ENCODE assay signal across 30 mouse cellular contexts in the genomic region with DNA sequence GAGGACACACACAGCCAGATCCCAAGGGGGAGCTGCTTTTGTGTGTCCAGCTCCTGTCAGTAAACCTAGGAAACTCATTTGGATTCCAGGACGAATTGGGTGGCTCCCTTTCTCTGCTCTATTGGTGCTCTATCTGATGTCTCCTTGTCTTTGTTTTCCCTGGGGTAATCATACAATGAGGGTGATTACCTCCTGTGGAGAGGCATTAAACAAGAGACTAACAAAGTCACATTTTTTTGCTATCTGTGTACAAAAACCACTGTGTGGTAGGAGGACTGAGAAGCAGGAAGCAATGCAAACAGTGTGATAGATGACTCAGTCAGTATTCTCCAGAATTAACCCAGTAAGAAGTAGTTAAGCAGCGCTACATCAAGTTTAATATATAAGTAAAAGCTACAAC. TPM values are rescaled to one million over a fixed set of nuclear protein-coding genes. Genes with fewer than 3 reads are reported as not detected.
DNase-seq lines count a peak whose midpoint lies in the region; ATAC-seq and TF ChIP-seq lines count a peak whose summit lies in the region.
"Had no signal": no experiment of that assay in that cellular context is flagged by ENCODE, and none has a peak within 500 bp of the region (broad histone marks: within the 10 kb centered on the region; RNA-seq: fewer than 3 reads in every experiment).

No protein-coding gene starts in this region.

- H3K36me3 ChIP-seq in MEL (ENCODE audit: control insufficient read depth in 1 of 2, insufficient read depth in 2 of 2, low read length in 2 of 2): peaks cover 0 to 8% of the 10 kb centered on the region in 2 experiments; a peak in 2 of 4 replicates
- no peaks in the 10 kb centered on the region for H3K36me3 ChIP-seq in intestine, embryonic 16.5 days (ENCODE audit: control insufficient read depth, insufficient read depth, low read length)
- H3K36me3 ChIP-seq: forebrain, embryonic 10.5 days; heart, embryonic 10.5 days; heart, embryonic 13.5 days had no signal

- no peak for TF ChIP-seq CTCF in MEL (IDR thresholded peaks at IDR 0.05 in 2 of 3, conservative IDR thresholded peaks at IDR 0.05 in 1 of 3; ENCODE audit: control insufficient read depth in 1 of 3, insufficient read depth in 1 of 3, low read depth in 2 of 3, low read length in 3 of 3, poor library complexity in 1 of 3, severe bottlenecking in 1 of 3)

- H3K27ac ChIP-seq in MEL (ENCODE audit: control insufficient read depth, low read depth, low read length): peak overlapping the region; percentile 56
- no peak overlapping the region for H3K27ac ChIP-seq in intestine, embryonic 16.5 days (ENCODE audit: low read length)
- H3K27ac ChIP-seq: forebrain, embryonic 10.5 days; forebrain, embryonic 13.5 days; heart, adult 2 months; heart, embryonic 10.5 days; heart, embryonic 13.5 days; hindbrain, embryonic 14.5 days; hindbrain, postnatal 0 days had no signal

- TF ChIP-seq POLR2A in MEL (IDR thresholded peaks at IDR 0.05; ENCODE audit: control insufficient read depth in 1 of 2, insufficient read depth in 1 of 2, low read depth in 1 of 2, low read length in 2 of 2, poor library complexity in 1 of 2): no peak

- peak; percentile 67 to 70 for TF ChIP-seq EP300 in MEL (IDR thresholded peaks at IDR 0.05; ENCODE audit: low read depth in 1 of 2, low read length in 2 of 2)

- ATAC-seq in intestine, embryonic 16.5 days: no peak
- ATAC-seq: forebrain, embryonic 13.5 days; forebrain, embryonic 16.5 days; hindbrain, postnatal 0 days; inflammation-experienced regulatory T-cells, adult 6 months; intestine, postnatal 0 days; Patski had no signal

- H3K4me3 ChIP-seq in MEL (ENCODE audit: control insufficient read depth in 1 of 2, insufficient read depth in 1 of 2, low read depth in 2 of 2, low read length in 2 of 2): no peak overlapping the region
- H3K4me3 ChIP-seq in intestine, embryonic 16.5 days (ENCODE audit: low read length): no peak overlapping the region
- H3K4me3 ChIP-seq: forebrain, embryonic 10.5 days; forebrain, embryonic 13.5 days; heart, adult 2 months; heart, embryonic 10.5 days; heart, embryonic 13.5 days had no signal

- DNase-seq in ES-CJ7 (ENCODE audit: low read depth, low spot score): peak; percentile 43
- peak; percentile 60 for DNase-seq in MEL (ENCODE audit: low read depth, low spot score)
- peak; percentile 9 for DNase-seq in WW6 (ENCODE audit: low read depth, low spot score)
- DNase-seq in cerebellum, postnatal 4 days (ENCODE audit: low spot score in 2 of 2): no peak
- no peak for DNase-seq in layer of hippocampus, postnatal 36 days
- DNase-seq: adrenal gland, postnatal 10 days; adrenal gland, postnatal 36 days; cerebellum, adult 2 months; cerebellum, adult 9-11 months; cerebellum, postnatal 36 days; gastrocnemius, postnatal 10 days; gastrocnemius, postnatal 36 days; heart, adult 2 months; heart, postnatal 14 days; heart, postnatal 4 days had no signal

- H3K79me2 ChIP-seq in MEL (ENCODE audit: control insufficient read depth, insufficient read depth, low read length, poor library complexity): no peaks in the 10 kb centered on the region

- H3K27me3 ChIP-seq in MEL (ENCODE audit: control insufficient read depth in 1 of 2, insufficient read depth in 2 of 2, low read length in 2 of 2): no peaks in the 10 kb centered on the region
- H3K27me3 ChIP-seq in intestine, embryonic 16.5 days (replicated peaks; ENCODE audit: control insufficient read depth, insufficient read depth, low read length): no peaks in the 10 kb centered on the region
- H3K27me3 ChIP-seq: forebrain, embryonic 13.5 days; heart, embryonic 13.5 days had no signal

- no peak for TF ChIP-seq RAD21 in MEL (IDR thresholded peaks at IDR 0.05; ENCODE audit: low read depth, low read length)

- H3K9ac ChIP-seq in MEL (ENCODE audit: control insufficient read depth, low read depth, low read length, poor library complexity, severe bottlenecking): no peak overlapping the region
- no peak overlapping the region for H3K9ac ChIP-seq in intestine, embryonic 16.5 days (ENCODE audit: low read depth, low read length)
- H3K9ac ChIP-seq: forebrain, embryonic 13.5 days; heart, embryonic 13.5 days; hindbrain, embryonic 14.5 days had no signal

- peaks cover 3 to 10% of the 10 kb centered on the region in 2 experiments for H3K4me1 ChIP-seq in MEL (ENCODE audit: control insufficient read depth in 1 of 2, insufficient read depth in 2 of 2, low read length in 2 of 2)
- H3K4me1 ChIP-seq in intestine, embryonic 16.5 days (ENCODE audit: control insufficient read depth, insufficient read depth, low read length): no peaks in the 10 kb centered on the region
- H3K4me1 ChIP-seq: forebrain, embryonic 10.5 days; forebrain, embryonic 13.5 days; heart, embryonic 10.5 days; heart, embryonic 13.5 days had no signal

- no peaks in the 10 kb centered on the region for H3K9me3 ChIP-seq in MEL (replicated peaks; ENCODE audit: insufficient read depth, low read length)
- no peaks in the 10 kb centered on the region for H3K9me3 ChIP-seq in intestine, embryonic 16.5 days (ENCODE audit: control insufficient read depth, low read length)
- H3K9me3 ChIP-seq: forebrain, embryonic 10.5 days; forebrain, embryonic 13.5 days; heart, embryonic 10.5 days; heart, embryonic 13.5 days had no signal

- no peak overlapping the region for H3K4me2 ChIP-seq in intestine, embryonic 16.5 days (ENCODE audit: low read depth, low read length)
- H3K4me2 ChIP-seq: forebrain, embryonic 13.5 days; heart, embryonic 13.5 days; hindbrain, embryonic 14.5 days had no signal

- WGBS in intestine, embryonic 16.5 days: 48% methylated on average over 2 of the region's 2 CpGs

TF ChIP-seq in MEL, 35 proteins besides CTCF, POLR2A, EP300 and RAD21:
- 0 out of 2 replicates have a peak, but pooled peaks have one; percentile 16 for TF ChIP-seq SIN3A (IDR thresholded peaks at IDR 0.05; ENCODE audit: low read length)
- TF ChIP-seq TAL1 (IDR thresholded peaks at IDR 0.05; ENCODE audit: low read length): no peak
- no peak for TF ChIP-seq HCFC1 (IDR thresholded peaks at IDR 0.05; ENCODE audit: low read depth, low read length)
- peak; percentile 20; the same call in 1 of the 2 replicates for TF ChIP-seq BHLHE40 (IDR thresholded peaks at IDR 0.05; ENCODE audit: borderline replicate concordance, low read depth, low read length)
- TF ChIP-seq MYC (IDR thresholded peaks at IDR 0.05; ENCODE audit: low read depth, low read length): no peak
- TF ChIP-seq ETS1 (IDR thresholded peaks at IDR 0.05; ENCODE audit: low read depth, low read length): peak; percentile 53
- no peak for TF ChIP-seq SMC3 (IDR thresholded peaks at IDR 0.05; ENCODE audit: low read depth, low read length)
- peak; percentile 75 for TF ChIP-seq GATA1 (IDR thresholded peaks at IDR 0.05; ENCODE audit: low read depth, low read length)
- peak; percentile 86 for TF ChIP-seq TBP (IDR thresholded peaks at IDR 0.05; ENCODE audit: low read depth, low read length)
- peak; percentile 12; the same call in 1 of the 2 replicates for TF ChIP-seq TCF12 (IDR thresholded peaks at IDR 0.05; ENCODE audit: low read depth, low read length)
- peak; percentile 19; the same call in 1 of the 2 replicates for TF ChIP-seq RCOR1 (IDR thresholded peaks at IDR 0.05; ENCODE audit: low read depth, low read length)

RNA-seq across cellular contexts. Expression of gene Fmr1nb, which starts 21.6 kb away (rescaled TPM):
- not detected in 2 replicates for total RNA-seq in MEL (2012; rRNA removed)
- polyA plus RNA-seq in MEL (2012; ENCODE audit: insufficient read depth in 1 of 2, insufficient read length in 2 of 2, low read depth in 1 of 2, low replicate concordance in 2 of 2, missing spikeins in 1 of 2): not detected
- polyA plus RNA-seq in intestine, embryonic 16.5 days (2015; fragmentation: Nextera tagmentation; extraction: Ambion mirVana): 0.28 TPM in 1 of 2 replicates, not detected in the other
- total RNA-seq in layer of hippocampus, postnatal 36 days (2021): under 1 TPM in 1 of 2 experiments, not detected in 1; 0.81 TPM
- total RNA-seq: gastrocnemius, adult 18-20 months; gastrocnemius, postnatal 10 days; gastrocnemius, postnatal 36 days; granulocyte monocyte progenitor cell, adult 5-6 weeks; hindbrain, postnatal 0 days had no signal
- polyA plus RNA-seq: embryonic facial prominence, embryonic 11.5 days; embryonic facial prominence, embryonic 14.5 days; forebrain, embryonic 13.5 days; forebrain, embryonic 16.5 days; hindbrain, embryonic 14.5 days; Patski had no signal

Comparison
In these comparisons a context has a peak if more than half of its experiments do, and no peak if none do; other contexts are left out.
1. DNase-seq: peak in ES-CJ7 (single experiment), MEL (single experiment) and WW6 (single experiment); none in cerebellum, postnatal 4 days (0 of 2) and layer of hippocampus, postnatal 36 days (0 of 2).